Mouse (Mus musculus): ENCODE data around the gene Vmn1r211. TPM values are rescaled to one million over a fixed set of nuclear protein-coding genes. Genes with fewer than 3 reads are reported as not detected.
"Not testable (repeated sequence)": the region's sequence is repeated elsewhere in the genome, so short reads cannot be mapped to it uniquely, and the experiment has no call there.

The Vmn1r211 gene
- polyA plus RNA-seq (2021), result not detected

- H3K27me3 ChIP-seq, result no peaks in the 10 kb centered on the region
- DNase-seq (ENCODE audit: low read depth, low spot score), result no peak
- ChIA-PET POLR2A (no interaction called here), CTCF (no interaction called here)
- no peak for ATAC-seq
- no peak for TF ChIP-seq CTCF (IDR thresholded peaks at IDR 0.05)
- in situ Hi-C loops (cut with MboI; ENCODE audit: low pct_unique_long_range_greater_than_20kb), result no loop called here
These were observed at the start of gene Vmn1r211 for GRCm38 (mm10) chr13:22857461-22857860. Vmn1r211 (minus strand) TSS chr13:22857561.

GRCm38 (mm10) chr13:22884105-22884504, 26.7 kb upstream of the Vmn1r211 start, which contains the start of gene Vmn1r212:
Vmn1r212 (minus strand) TSS chr13:22884205.
- POLR2A ChIA-PET, result no interaction called here

GRCm38 (mm10) chr13:22879257-22879656, 21.9 kb upstream of the Vmn1r211 start:
- DNase-seq (ENCODE audit: low read depth, low spot score), result no peak
- TF ChIP-seq CTCF (IDR thresholded peaks at IDR 0.05), result no peak
- in situ Hi-C loops (cut with MboI; ENCODE audit: low pct_unique_long_range_greater_than_20kb), result no loop called here
- POLR2A ChIA-PET, result no interaction called here
- CTCF ChIA-PET, result no interaction called here
- no peak for ATAC-seq
- H3K27me3 ChIP-seq, result no peaks in the 10 kb centered on the region

More at GRCm38 (mm10) chr13:22884105-22884504, 26.7 kb upstream of the Vmn1r211 start, which contains the start of gene Vmn1r212:
- TF ChIP-seq CTCF (IDR thresholded peaks at IDR 0.05), result no peak
- CTCF ChIA-PET, result no interaction called here
- in situ Hi-C loops (cut with MboI; ENCODE audit: low pct_unique_long_range_greater_than_20kb), result no loop called here
- DNase-seq (ENCODE audit: low read depth, low spot score) (no peak), ATAC-seq (no peak)
- no peaks in the 10 kb centered on the region for H3K27me3 ChIP-seq

- no peaks in the 10 kb centered on the region for H3K27me3 ChIP-seq
- DNase-seq (ENCODE audit: low read depth, low spot score) (no peak), ATAC-seq (no peak)
- in situ Hi-C loops (cut with MboI; ENCODE audit: low pct_unique_long_range_greater_than_20kb), result no loop called here
- ChIA-PET POLR2A (no interaction called here), CTCF (no interaction called here)
- TF ChIP-seq CTCF (IDR thresholded peaks at IDR 0.05), result no peak
These were observed 2.6 kb downstream of the Vmn1r211 start for GRCm38 (mm10) chr13:22854760-22855159.

- DNase-seq (ENCODE audit: low read depth, low spot score) (no peak), ATAC-seq (no peak)
- no peaks in the 10 kb centered on the region for H3K27me3 ChIP-seq
- CTCF ChIA-PET, result no interaction called here
- TF ChIP-seq CTCF (IDR thresholded peaks at IDR 0.05), result no peak
- POLR2A ChIA-PET, result no interaction called here
- in situ Hi-C loops (cut with MboI; ENCODE audit: low pct_unique_long_range_greater_than_20kb), result loop anchor here (25.0 kb wide), 2 partner anchors 109 to 566 kb away; partner anchors contain the start of genes Abt1 and Vmn1r207-ps
These were observed 10.6 kb downstream of the Vmn1r211 start for GRCm38 (mm10) chr13:22846798-22847197.

- ATAC-seq; POLR2A ChIA-PET; H3K27me3 ChIP-seq; CTCF ChIA-PET; DNase-seq (ENCODE audit: low read depth, low spot score): not testable (repeated sequence)
- in situ Hi-C loops (cut with MboI; ENCODE audit: low pct_unique_long_range_greater_than_20kb), result loop anchor here (25.0 kb wide), 2 partner anchors 107 to 568 kb away; partner anchors contain the start of genes Abt1 and Vmn1r207-ps
These were observed 13.1 kb downstream of the Vmn1r211 start for GRCm38 (mm10) chr13:22844304-22844703.

GRCm38 (mm10) chr13:22831248-22831647, 26.1 kb downstream of the Vmn1r211 start, which contains the start of gene Vmn1r210:
Vmn1r210 (minus strand) TSS chr13:22831348.
- in situ Hi-C loops (cut with MboI; ENCODE audit: low pct_unique_long_range_greater_than_20kb), result loop anchor here (25.0 kb wide), 2 partner anchors 94 to 581 kb away; partner anchors contain the start of genes Abt1 and Vmn1r207-ps
- CTCF ChIA-PET, result no interaction called here
- TF ChIP-seq CTCF (IDR thresholded peaks at IDR 0.05), result no peak
- POLR2A ChIA-PET, result no interaction called here
- no peaks in the 10 kb centered on the region for H3K27me3 ChIP-seq
- no peak for ATAC-seq
- DNase-seq (ENCODE audit: low read depth, low spot score), result no peak

GRCm38 (mm10) chr13:22829395-22829794, 28.0 kb downstream of the Vmn1r211 start:
- in situ Hi-C loops (cut with MboI; ENCODE audit: low pct_unique_long_range_greater_than_20kb), result loop anchor here (25.0 kb wide), 2 partner anchors 92 to 583 kb away; partner anchors contain the start of genes Abt1 and Vmn1r207-ps
- DNase-seq (ENCODE audit: low read depth, low spot score); CTCF ChIA-PET: not testable (repeated sequence)

GRCm38 (mm10) chr13:22821601-22822000, 35.8 kb downstream of the Vmn1r211 start:
- POLR2A ChIA-PET, result not testable (repeated sequence)

More at GRCm38 (mm10) chr13:22829395-22829794, 28.0 kb downstream of the Vmn1r211 start:
- ATAC-seq, H3K27me3 ChIP-seq, POLR2A ChIA-PET: not testable (repeated sequence)

GRCm38 (mm10) chr13:22809582-22809981, 47.8 kb downstream of the Vmn1r211 start, which contains the start of gene Vmn1r209:
Vmn1r209 (minus strand) TSS chr13:22809682.
- CTCF ChIA-PET; in situ Hi-C loops (cut with MboI; ENCODE audit: low pct_unique_long_range_greater_than_20kb); ATAC-seq; H3K27me3 ChIP-seq; POLR2A ChIA-PET; DNase-seq (ENCODE audit: low read depth, low spot score): not testable (repeated sequence)

More at GRCm38 (mm10) chr13:22821601-22822000, 35.8 kb downstream of the Vmn1r211 start:
- in situ Hi-C loops (cut with MboI; ENCODE audit: low pct_unique_long_range_greater_than_20kb); DNase-seq (ENCODE audit: low read depth, low spot score); ATAC-seq; CTCF ChIA-PET; H3K27me3 ChIP-seq: not testable (repeated sequence)

Other genes with a start within 250 kb of the Vmn1r211 start
- gene Vmn1r206, start 233.3 kb downstream of the Vmn1r211 start, polyA plus RNA-seq (2021), result not detected
- not detected for gene Vmn1r207-ps, start 127.9 kb downstream of the Vmn1r211 start, polyA plus RNA-seq (2021)
- not detected for gene Vmn1r208, start 80.2 kb downstream of the Vmn1r211 start, polyA plus RNA-seq (2021)
- gene Vmn1r209, start 47.9 kb downstream of the Vmn1r211 start, polyA plus RNA-seq (2021), result not detected
- gene Vmn1r210, start 26.2 kb downstream of the Vmn1r211 start, polyA plus RNA-seq (2021), result not detected
- not detected for gene Vmn1r212, start 26.6 kb upstream of the Vmn1r211 start, polyA plus RNA-seq (2021)
- gene Vmn1r213, start 150.1 kb upstream of the Vmn1r211 start, polyA plus RNA-seq (2021), result not detected
- not detected for gene Vmn1r214, start 172.9 kb upstream of the Vmn1r211 start, polyA plus RNA-seq (2021)
- not detected for gene Vmn1r215, start 210.5 kb upstream of the Vmn1r211 start, polyA plus RNA-seq (2021)

Data from Patski (cell line).